Mouse (Mus musculus) spleen, postnatal 14 days (tissue): ENCODE measurements around the gene Rap1a.

Experiments
- DNase-seq, 2 experiments: peaks; one replicate each; pipeline ENCODE4 v3.0.0; 2021 to 2022; ENCODE audit warnings: low spot score in 2 of 2

The Rap1a gene

GRCm38 (mm10) chr3:105801191-105802166 lies at the start of gene Rap1a:
Gene Rap1a, minus strand, starts transcription at chr3:105801336.
- DNase-seq: peak; percentile 59 to 68

DNA sequence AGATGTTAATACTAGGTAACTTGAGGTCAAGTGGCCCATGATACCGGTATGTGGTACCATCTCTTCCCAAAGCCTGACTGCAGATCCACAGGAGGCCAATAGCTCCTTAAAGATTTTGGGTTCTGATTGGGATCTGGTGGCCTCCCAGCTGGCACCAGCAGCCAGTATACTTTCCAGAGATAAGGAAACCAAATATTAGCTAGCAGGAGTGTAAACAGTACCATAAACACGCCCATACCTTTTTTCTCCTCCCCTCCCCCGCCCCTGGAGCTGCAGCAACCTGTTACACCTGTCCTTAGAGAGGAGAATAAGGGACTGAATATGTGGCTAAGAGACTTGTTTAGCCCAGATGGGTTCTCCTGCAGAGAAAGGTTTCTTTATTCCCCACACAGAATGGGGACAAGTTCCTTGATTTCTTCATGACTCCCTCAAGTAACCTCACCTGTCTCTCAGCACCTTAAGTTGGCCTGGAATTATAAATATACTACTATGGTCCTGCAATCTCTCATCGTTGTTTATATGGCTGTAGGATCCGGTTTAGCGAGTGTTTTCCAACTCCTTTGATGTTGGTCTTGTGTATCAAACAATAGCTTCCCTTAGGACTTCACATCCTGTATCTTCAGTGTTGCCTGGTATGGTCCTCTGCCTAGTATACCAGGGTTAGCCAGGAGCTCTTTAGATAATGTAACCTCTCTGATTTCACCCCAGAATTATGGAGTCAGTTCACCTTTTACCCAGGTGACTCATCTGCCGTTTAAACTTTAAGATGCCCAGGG lies 45.3 kb upstream of the Rap1a start:
- DNase-seq: no peak

DNA sequence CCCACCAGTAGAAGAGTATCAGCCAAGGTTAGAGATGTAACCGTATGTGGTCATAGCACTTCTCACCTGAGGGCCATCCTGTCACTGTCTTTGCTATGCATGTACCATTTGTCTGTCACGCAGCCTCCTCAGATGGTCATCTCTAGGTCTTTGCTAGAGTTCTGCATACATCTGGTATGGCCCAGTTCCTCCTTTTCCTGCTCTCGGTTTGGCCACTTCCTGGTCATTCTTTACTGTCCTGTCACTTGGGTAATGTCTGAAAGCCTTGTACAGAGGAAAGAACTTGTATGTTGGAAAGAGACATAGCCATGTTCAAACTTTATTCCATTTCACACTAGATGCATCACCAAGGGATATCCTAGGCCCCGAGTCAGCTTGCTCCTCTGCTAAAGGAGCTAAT lies 38.7 kb upstream of the Rap1a start:
- no peak for DNase-seq

DNA sequence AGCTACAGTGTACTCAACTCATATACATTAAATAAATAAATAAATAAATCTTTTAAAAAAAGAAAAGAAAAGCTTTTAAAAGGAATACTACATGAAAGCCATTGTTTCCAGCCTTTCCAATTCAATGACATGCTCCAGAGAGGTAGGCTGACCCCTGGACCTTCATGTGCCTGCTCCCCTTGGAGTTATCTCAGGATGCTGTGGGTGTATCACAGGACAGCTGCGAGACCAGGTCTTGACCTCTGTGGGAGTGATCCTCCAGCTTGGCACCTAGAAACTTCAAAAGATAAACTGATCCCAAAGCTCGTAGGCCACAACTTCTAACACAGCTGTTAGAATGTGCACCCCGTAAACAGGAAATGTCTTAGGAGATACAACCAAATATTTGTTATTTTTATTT lies 37.5 kb upstream of the Rap1a start:
- no peak for DNase-seq

- DNase-seq: no peak
Observed at GRCm38 (mm10) chr3:105836883-105837282, 35.7 kb upstream of the Rap1a start.

DNA sequence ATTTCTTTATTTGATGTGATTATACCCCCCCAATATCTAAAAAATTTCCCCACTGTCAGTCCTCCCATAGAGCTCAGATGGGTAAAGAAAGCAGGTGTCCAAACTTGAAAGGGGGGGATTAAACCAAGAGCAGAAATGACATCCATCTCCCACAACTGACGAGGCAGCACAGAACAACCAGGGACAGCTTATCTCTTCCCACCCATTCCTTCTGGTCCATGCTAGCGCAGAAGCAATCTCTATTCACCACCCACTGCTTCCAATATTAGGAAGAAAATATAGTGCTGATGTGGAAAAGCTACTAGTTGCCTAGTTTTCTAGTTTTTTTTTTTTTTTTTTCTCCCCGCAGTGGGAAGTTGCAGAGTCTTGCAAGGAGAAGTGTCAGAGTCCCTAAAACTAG lies 34.7 kb upstream of the Rap1a start:
- DNase-seq: no peak

DNA sequence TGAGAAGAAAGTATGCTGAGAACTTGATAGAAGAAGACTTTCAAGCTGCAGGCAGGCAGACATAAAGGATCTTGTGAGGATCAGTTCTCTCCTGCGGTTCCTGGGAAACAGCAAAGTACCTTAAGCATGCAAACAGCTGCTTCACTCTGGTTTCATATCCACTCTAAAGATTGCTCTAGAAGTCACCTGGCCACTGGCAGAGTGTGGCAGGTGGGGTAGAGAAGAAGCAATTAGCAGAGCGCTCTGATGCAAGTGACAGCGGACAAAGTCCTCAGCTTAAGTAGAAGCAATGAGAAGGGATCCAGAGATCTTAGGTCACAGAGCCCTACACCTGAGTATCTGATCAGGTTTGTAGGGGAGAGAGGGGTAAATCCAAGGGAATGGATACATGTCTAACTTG lies 30.4 kb upstream of the Rap1a start:
- no peak for DNase-seq

GRCm38 (mm10) chr3:105825501-105826161 lies 24.5 kb upstream of the Rap1a start:
- DNase-seq: no peak

DNA sequence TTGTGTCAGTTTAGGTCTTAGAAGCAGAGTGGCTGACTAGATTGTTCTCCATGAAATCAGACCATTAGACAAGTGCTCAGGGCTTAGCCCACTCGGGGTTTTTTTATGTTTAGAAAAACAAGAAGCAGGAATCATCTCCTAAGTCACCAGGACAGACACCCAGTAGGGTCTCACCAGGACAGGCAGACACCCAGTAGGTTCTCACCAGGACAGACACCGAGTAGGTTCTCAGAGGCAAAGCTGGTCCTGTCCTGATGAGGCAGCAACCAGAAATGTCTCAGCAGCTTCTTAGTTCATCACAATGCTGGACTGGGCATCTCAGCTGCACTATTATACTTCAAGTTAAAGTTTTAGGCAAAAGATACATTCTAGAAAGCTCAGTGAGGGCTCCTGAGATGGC lies 23.6 kb upstream of the Rap1a start:
- no peak for DNase-seq

GRCm38 (mm10) chr3:105824103-105824502 lies 23.0 kb upstream of the Rap1a start:
- DNase-seq: no peak

- DNase-seq: no peak
Observed at GRCm38 (mm10) chr3:105823609-105824008, 22.5 kb upstream of the Rap1a start.

DNA sequence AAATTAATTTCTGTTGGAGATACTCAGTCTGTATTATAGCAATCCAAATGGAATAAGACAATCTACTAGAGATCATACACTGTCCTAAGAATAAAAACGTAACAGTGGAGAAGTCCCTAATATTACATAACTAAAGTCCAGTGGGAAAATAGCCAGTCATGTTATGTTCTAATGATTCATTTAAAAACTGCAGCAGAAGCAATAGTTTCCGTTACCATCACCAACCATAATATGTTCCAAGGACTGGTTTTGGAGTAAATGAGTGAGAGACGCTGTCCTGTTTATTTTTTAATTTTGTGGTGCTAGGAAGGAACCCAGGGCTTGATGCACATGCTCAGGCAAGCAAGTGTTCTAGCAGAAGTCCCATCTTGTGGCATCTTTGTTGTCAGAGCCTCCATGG lies 20.4 kb upstream of the Rap1a start:
- no peak for DNase-seq

GRCm38 (mm10) chr3:105820272-105820671 lies 19.1 kb upstream of the Rap1a start:
- DNase-seq: no peak

DNA sequence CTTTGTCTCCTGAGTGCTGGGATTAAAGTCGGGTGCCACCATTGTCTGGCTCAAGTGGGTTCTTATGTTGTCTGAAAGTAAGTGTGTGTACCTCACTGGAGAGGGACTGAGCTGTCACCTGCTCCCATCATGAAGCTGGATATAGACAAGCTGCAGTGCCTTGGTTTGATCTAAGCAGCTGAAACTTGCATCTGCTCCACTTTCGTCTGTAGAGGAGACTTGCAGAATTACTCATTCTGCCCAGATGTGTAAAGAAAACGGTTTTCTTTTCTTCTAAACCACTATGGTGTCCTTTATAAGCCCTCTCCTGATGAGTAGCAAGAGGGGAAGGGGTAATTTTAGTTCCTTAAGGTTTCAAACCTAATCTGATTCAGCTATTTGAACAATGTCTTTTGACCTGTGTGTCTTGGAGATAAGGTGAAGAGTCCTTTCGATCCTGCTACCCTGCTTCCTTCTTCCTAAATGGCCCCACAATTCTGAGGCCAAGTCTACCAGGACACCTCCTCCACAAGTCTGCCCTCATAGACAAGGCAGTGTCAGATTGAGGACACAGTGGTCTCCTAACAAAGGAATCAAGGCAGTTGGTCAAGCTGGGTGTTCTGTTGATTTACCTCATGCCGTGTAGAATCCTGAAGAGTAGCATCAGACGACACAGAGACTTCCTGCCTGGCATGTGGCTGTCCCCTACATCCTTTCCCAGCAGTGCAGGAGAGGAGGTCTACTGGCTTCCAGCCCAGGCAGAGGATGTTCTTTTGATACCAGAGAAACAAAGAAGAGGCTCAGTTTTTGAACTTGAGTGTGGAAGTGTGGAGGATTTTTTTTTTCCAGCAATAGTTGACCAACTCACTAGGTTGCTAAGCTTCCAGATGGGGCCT lies 17.2 kb upstream of the Rap1a start:
- no peak for DNase-seq

- no peak for DNase-seq
Observed at GRCm38 (mm10) chr3:105816089-105816488, 15.0 kb upstream of the Rap1a start.

DNA sequence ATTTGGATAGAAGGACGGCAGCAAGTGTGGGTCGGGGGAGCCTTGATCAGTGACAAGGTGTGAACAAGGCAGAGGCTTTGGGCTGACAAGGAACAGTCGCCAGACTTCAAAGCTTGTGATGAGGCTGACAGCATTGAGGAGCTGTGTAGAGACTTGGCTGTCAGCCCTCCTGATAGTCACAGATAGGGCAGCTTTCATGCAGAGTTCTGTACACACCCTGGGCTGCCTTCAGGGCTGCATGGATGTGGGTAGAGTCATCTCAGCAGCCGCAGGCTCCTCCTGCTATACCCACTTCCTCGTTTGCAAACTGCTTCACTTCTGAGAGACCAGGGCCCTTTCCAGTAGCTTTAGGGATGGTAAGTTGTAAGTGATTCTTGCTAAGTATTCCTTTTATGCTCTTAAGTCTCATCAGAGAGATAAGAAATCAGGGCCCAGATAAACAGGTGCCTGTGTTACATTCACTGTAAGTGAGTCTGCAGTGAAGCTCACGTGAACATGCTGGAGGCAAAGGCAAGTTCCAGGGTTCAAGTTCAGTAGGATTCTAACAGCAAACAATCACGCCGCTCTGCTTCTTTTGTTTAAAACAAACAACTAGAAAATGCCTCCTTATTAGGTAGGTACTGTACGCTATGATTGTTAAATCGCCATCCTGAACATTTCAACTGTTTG lies 14.2 kb upstream of the Rap1a start:
- peak; percentile 25 to 41 for DNase-seq

DNA sequence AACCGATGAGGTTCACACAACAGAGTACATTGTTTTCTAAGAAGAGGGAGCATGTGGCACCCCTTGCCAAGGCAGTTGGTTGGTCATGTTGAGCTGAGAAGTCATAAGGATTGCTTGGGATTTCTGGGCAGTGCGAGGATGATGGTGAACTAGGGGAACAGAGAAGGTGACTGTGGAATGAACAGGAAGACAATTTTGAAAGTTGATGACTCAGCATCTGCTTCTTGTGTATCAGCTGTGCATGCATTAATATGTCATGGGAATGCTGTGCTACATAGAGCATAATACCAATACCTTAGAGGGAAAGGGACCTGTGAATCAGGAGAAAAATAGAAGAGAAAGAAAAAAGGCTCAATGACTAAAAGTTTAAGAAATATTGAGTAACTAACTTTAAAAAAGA lies 10.0 kb upstream of the Rap1a start:
- no peak for DNase-seq

DNA sequence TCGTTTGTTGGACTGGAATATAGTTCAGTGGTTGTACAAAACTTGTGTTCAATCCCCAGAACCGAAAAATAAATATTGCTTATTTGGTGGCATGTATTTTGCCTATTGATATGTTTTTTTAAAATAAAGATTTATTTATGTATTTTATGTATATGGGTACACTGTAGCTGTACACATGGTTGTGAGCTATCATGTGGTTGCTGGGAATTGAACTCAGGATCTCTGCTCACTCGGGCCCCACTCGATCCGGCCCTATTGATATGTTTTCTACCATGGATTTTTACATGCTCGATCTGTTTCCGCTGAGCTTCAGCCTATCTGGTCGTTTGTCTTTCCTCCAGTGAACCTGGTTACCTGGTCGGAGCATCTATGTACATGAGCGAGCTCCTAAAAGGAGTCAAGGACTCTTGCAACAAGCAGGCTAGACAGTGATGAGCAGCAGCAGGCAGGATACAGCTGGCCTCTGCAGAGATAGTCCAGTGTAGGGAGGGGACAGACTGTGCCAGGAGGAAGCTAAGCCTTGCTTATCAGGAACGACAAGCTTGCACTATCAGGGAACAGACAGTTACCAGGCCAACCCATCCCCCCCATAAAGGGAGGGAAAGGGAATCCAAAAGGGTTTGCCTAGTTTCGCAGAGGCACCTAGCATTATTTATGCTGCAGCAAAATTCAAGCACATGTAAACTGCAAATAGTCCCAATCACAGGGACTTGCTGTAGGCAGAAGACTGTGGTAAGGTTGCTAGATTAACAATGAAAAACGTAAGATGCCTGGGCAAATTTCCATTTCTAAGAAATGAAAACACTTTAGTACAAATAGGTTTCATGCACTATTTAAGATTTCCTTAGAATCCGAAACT lies 7.3 kb upstream of the Rap1a start:
- peak; percentile 39 to 67 for DNase-seq

DNA sequence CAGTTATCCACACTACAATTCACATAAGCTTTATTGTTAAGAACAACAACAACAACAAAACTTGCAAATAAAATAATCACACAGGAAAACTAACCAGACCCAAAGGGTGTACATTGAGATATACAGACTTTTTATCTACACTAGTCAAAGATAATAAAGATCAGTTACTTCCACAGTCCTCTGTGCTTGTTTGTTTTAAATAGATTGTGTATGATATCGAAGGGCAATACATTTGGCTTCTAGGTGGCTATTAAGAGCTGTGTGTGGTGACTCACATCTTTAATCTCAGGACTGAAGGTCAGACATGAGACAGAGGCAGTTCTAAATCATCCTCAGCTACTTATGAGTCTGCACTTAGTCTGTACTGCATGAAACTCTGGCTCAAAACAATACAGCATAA lies 6.5 kb upstream of the Rap1a start:
- DNase-seq: no peak
